Mouse (Mus musculus): ENCODE data around the gene Negr1.

DNA sequence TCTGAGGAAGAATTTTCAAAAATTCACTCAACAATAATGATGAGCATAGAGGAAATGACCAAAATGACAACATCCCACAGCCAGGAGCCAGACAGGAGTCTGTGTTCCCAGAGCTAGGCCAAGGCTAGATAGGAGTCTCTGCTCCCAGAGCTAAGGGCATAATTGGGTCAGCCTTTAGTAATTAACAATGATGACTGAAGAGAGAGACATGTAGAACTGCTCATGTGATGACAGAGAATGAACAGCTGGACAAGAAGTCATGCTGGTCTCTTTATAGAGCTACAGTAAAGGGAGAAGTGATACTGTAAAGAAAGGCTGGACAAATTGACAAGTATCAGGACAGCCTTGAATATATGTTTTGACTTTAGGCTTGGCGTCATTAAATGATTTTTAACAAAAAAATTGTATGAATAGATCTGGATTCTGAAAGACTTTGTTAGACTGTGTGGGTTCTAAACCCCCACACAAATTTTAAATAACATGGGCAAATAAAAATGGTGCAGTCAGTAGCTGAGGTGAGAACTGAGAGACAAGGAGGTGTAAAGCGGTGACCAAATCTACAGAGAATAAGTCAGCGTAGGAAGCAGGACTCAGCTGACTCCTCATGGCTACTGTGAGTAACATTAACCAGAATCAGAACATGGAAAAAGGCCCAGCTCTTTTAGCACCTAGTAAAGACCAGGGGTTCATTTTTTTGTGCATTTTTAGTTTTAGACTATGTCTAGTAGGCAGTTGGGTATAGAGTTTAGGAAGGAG, 603.4 kb downstream of the Negr1 start:
- no peak for TF ChIP-seq EP300 (IDR thresholded peaks at IDR 0.05; ENCODE audit: insufficient read depth, low read depth, low read length)
- TF ChIP-seq CTCF (IDR thresholded peaks at IDR 0.05; ENCODE audit: low read depth, low read length) = no peak

Measured in ES-Bruce4 (cell line).